Mouse (Mus musculus) ES-Bruce4 (cell line): ENCODE results near the gene Sh3rf1. TPM values are rescaled to one million over a fixed set of nuclear protein-coding genes. Genes with fewer than 3 reads are reported as not detected.
A peak's percentile ranks its signal among the peaks of the same experiment; 100 is the strongest.

ENCODE experiments used
- H3K27ac ChIP-seq: 2 replicates; pipeline ENCODE4 v1.5.1; 2012; ENCODE audit warnings: low read length, inconsistent platforms; ENCODE audit not compliant: insufficient read depth
- H3K27me3 ChIP-seq: 2 replicates; pipeline ENCODE4 v1.6.1; 2012; ENCODE audit warnings: mild to moderate bottlenecking, low read length, inconsistent platforms; ENCODE audit not compliant: control insufficient read depth, poor library complexity, insufficient read depth, severe bottlenecking
- H3K36me3 ChIP-seq: 2 replicates; pipeline ENCODE4 v1.6.1; 2012; ENCODE audit warnings: inconsistent platforms, mild to moderate bottlenecking, low read length, moderate library complexity; ENCODE audit not compliant: control insufficient read depth, poor library complexity, insufficient read depth, severe bottlenecking
- H3K4me1 ChIP-seq: one replicate; pipeline ENCODE4 v1.8.1; 2011; ENCODE audit warnings: low read length; ENCODE audit not compliant: control insufficient read depth, insufficient read depth
- H3K4me3 ChIP-seq: 2 replicates; pipeline ENCODE4 v1.5.1; 2011; ENCODE audit warnings: low read depth, mild to moderate bottlenecking, low read length
- H3K9ac ChIP-seq: 2 replicates; pipeline ENCODE4 v1.6.1; 2012; ENCODE audit warnings: low read depth, mild to moderate bottlenecking, inconsistent platforms; ENCODE audit not compliant: poor library complexity, severe bottlenecking
- H3K9me3 ChIP-seq: replicated peaks from 2 replicates; pipeline ENCODE4 v1.6.1; 2012; ENCODE audit warnings: mild to moderate bottlenecking, low read length, inconsistent platforms; ENCODE audit not compliant: control insufficient read depth, poor library complexity, insufficient read depth, severe bottlenecking
- CTCF ChIP-seq: IDR thresholded peaks from one replicate; pipeline ENCODE4 v1.8.1; 2011; ENCODE audit warnings: low read depth, low read length
- EP300 ChIP-seq: IDR thresholded peaks from 2 replicates; pipeline ENCODE4 v1.6.1; 2011; ENCODE audit warnings: low read depth, low read length; ENCODE audit not compliant: insufficient read depth
- POLR2A ChIP-seq: IDR thresholded peaks from one replicate; pipeline ENCODE4 v1.8.1; 2011; ENCODE audit warnings: low read length; ENCODE audit not compliant: insufficient read depth
- polyA plus RNA-seq: library from polyadenylated mRNA; stranded (reverse); fragments of >200 nt; gene quantifications from 2 replicates; pipeline ENCODE4 v1.2.4, GENCODE M21; 2011; ENCODE audit warnings: low read depth; ENCODE audit not compliant: missing spikeins, insufficient read depth, insufficient read length

Gene Sh3rf1
- 19.0 and 20.4 TPM in 2 replicates for polyA plus RNA-seq

GRCm38 (mm10) chr8:61223729-61224379, at the start of gene Sh3rf1:
Sh3rf1 (plus strand) TSS chr8:61223872.
- Histone ChIP-seq H3K4me1 (peaks cover 2% of the 10 kb centered on the region), H3K36me3 (peaks cover 4% of the 10 kb centered on the region), H3K27me3 (no peaks in the 10 kb centered on the region; the same call in 1 of the 2 replicates), H3K4me3 (peak within 1 kb of the TSS; percentile 86), H3K9ac (peak within 1 kb of the TSS; percentile 96), H3K27ac (no peak within 1 kb of the TSS; the same call in 1 of the 2 replicates), H3K9me3 (no peaks in the 10 kb centered on the region)
- TF ChIP-seq CTCF (no peak), EP300 (no peak), POLR2A (no peak)

DNA sequence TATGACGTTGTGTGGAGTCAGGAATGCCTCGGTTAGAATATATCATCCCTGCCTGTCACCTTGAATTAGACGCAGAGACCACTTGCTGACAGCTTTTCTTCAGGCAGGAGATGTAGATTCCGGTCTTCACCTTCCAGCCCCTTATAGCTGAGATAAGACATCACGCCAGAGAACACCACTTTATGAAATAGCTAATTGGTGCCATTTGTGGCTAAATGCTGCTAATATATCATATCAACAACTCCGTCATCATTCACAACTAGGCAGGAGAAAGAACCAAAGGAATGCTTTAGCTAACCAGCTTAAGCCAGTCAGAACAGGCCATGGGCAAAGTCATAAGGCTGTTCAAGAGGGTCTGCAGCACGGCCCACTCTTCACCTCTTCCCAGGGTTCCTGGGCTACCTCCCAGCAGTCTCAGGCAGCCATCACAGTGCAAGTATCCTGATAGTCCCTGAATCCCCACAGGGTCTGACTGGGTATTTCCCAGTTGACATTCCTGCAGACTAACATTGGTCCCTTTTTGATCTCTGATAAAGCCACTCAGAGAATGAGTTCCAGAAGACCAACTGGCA, 49.7 kb upstream of the Sh3rf1 start:
- no peak overlapping the region for H3K4me3 ChIP-seq
- no peaks in the 10 kb centered on the region for H3K9me3 ChIP-seq
- H3K9ac ChIP-seq, result no peak overlapping the region
- H3K27ac ChIP-seq, result no peak overlapping the region
- H3K4me1 ChIP-seq, result no peaks in the 10 kb centered on the region
- TF ChIP-seq EP300 (no peak), CTCF (no peak), POLR2A (no peak)
- H3K27me3 ChIP-seq, result no peaks in the 10 kb centered on the region
- H3K36me3 ChIP-seq, result no peaks in the 10 kb centered on the region

DNA sequence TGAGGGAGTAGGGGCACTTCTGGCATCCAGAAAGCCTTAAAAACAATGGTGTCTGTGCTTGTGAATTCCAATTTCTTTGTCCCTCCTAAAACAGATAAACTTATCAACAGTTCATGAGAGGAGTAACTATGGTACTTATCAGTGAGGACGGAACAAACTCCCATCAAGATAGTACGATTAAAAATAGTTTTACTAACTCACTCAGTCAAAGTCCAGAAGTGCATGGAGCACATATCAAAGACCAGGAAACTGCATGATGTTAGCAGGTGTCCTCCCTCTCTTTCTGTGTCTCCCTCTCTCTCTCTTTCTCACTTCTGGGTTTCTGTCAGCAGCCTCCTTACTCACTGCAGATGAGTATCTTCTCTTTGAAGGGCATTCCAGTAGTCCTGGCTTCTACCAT, 47.8 kb upstream of the Sh3rf1 start:
- Histone ChIP-seq H3K9ac (no peak overlapping the region), H3K4me3 (no peak overlapping the region), H3K4me1 (no peaks in the 10 kb centered on the region), H3K36me3 (no peaks in the 10 kb centered on the region), H3K9me3 (no peaks in the 10 kb centered on the region), H3K27me3 (no peaks in the 10 kb centered on the region), H3K27ac (no peak overlapping the region)
- no peak for TF ChIP-seq CTCF
- TF ChIP-seq POLR2A, result no peak
- TF ChIP-seq EP300, result no peak

DNA sequence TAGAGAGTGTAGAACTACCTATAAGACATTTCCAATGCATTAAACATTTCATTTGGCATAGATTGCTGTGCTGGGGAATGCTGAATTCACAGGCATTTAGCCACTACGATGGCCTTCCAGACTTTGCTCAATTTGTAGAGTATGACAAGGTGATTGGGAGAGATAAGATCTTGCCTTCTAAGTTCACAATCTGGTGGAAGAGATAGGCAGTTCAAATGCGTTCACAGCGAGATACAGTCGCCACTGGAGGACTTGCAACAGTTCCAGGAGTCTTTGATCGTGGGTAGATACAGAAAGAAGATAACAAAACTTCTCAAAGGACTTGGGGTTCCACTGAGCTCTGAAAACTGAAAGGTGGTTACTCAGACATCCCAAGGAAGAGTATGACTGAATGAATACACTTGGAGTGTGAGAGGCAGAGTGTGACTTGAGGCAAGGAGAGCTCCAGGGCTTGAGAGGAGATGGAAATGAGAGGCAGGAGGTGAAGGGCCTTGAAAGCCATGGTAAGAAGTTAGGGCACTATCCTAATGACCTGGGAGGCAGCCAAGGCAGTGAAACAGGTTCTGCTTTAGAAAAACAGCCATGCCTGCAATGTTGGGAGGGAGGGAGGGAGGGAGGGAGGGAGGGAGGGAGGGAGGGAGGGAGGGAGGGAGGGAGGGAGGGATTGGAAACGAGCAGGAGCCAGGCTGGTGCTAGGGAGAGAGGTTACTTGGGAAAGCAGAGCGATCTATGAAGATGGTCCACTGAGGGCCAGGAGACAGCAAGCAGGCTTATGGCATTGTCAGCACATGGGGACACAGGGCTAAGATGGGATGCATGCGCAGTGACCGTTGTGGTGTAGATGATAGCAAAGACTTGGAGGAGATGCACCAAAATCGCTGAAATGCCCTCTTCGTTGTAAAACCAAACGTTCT, 45.7 kb upstream of the Sh3rf1 start:
- H3K4me3 ChIP-seq, result no peak overlapping the region
- no peak overlapping the region for H3K9ac ChIP-seq
- no peaks in the 10 kb centered on the region for H3K27me3 ChIP-seq
- no peak for TF ChIP-seq POLR2A
- no peak for TF ChIP-seq CTCF
- no peak for TF ChIP-seq EP300
- H3K27ac ChIP-seq, result no peak overlapping the region
- no peaks in the 10 kb centered on the region for H3K36me3 ChIP-seq
- no peaks in the 10 kb centered on the region for H3K9me3 ChIP-seq
- H3K4me1 ChIP-seq, result no peaks in the 10 kb centered on the region

- TF ChIP-seq EP300 (no peak), POLR2A (no peak), CTCF (no peak)
- H3K27me3 ChIP-seq, result no peaks in the 10 kb centered on the region
- H3K4me1 ChIP-seq, result no peaks in the 10 kb centered on the region
- H3K36me3 ChIP-seq, result no peaks in the 10 kb centered on the region
- no peak overlapping the region for H3K9ac ChIP-seq
- no peaks in the 10 kb centered on the region for H3K9me3 ChIP-seq
- H3K27ac ChIP-seq, result no peak overlapping the region
- no peak overlapping the region for H3K4me3 ChIP-seq
These were observed 45.0 kb upstream of the Sh3rf1 start for GRCm38 (mm10) chr8:61178594-61179140.
